Mouse (Mus musculus) forebrain, embryonic 14.5 days (tissue): ENCODE measurements around the gene Emg1. TPM values are rescaled to one million over a fixed set of nuclear protein-coding genes. Genes with fewer than 3 reads are reported as not detected.

Source experiments
- microRNA counts: library from miRNA; unstranded; fragments of <30 nt; microRNA quantifications from one replicate; lab custom pipeline; 2016
- microRNA-seq: library from miRNA; unstranded; fragments of <30 nt; microRNA quantifications from one replicate; pipeline ENCODE4, GENCODE M21; 2016
- polyA plus RNA-seq: library from polyadenylated mRNA; unstranded; fragments of >200 nt; fragmentation: Nextera tagmentation; extraction: Ambion mirVana; gene quantifications from 2 replicates; pipeline ENCODE4 v1.2.1, GENCODE M21; 2014

Gene Emg1
- polyA plus RNA-seq, 1 experiment from 2014 or later = 186 TPM

MicroRNA genes within 50 kb of the gene (microRNA counts, 519-probe panel; counts per million panel counts)
- not detected for microRNA mmu-miR-141 (lab: Ali Mortazavi, UCI)
- not detected for microRNA mmu-miR-200c (lab: Ali Mortazavi, UCI)

Small RNAs within 50 kb of the gene (microRNA-seq; reads per million reads assigned to microRNA genes)
- gene Mir141 (15.8 reads per million, percentile 37 among the genes with 10 or more reads in this experiment), gene Mir200c (80.2 reads per million, percentile 54 among the genes with 10 or more reads in this experiment)

Other genes starting within 250 kb of the Emg1 start
- 34.1 and 48.7 TPM in 2 replicates for gene Clstn3, start 247.4 kb downstream of the Emg1 start, polyA plus RNA-seq
- 0.17 and 0.27 TPM in 2 replicates for gene C1rl, start 219.1 kb downstream of the Emg1 start, polyA plus RNA-seq
- gene C1ra, start 199.8 kb downstream of the Emg1 start, polyA plus RNA-seq = 0.19 and 0.24 TPM in 2 replicates
- gene C1s1, start 169.8 kb downstream of the Emg1 start, polyA plus RNA-seq = 0.39 and 0.70 TPM in 2 replicates
- gene C1rb, start 141.9 kb downstream of the Emg1 start, polyA plus RNA-seq = not detected in 2 replicates
- gene C1s2, start 76.1 kb downstream of the Emg1 start, polyA plus RNA-seq = 0.10 TPM in 1 of 2 replicates, not detected in the other
- 33.4 and 38.7 TPM in 2 replicates for gene Lpcat3, start 49.2 kb downstream of the Emg1 start, polyA plus RNA-seq
- 237 and 245 TPM in 2 replicates for gene Phb2, start 158 bp upstream of the Emg1 start, polyA plus RNA-seq
- 4.7 TPM in 2 replicates for gene Ptpn6, start 26.5 kb upstream of the Emg1 start, polyA plus RNA-seq
- gene Grcc10, start 29.2 kb upstream of the Emg1 start, polyA plus RNA-seq = 722 and 848 TPM in 2 replicates
- gene Gm45234, start 43.8 kb upstream of the Emg1 start, polyA plus RNA-seq = not detected in 2 replicates
- 12.2 and 16.6 TPM in 2 replicates for gene Atn1, start 44.3 kb upstream of the Emg1 start, polyA plus RNA-seq
- 34.6 and 49.5 TPM in 2 replicates for gene Eno2, start 57.5 kb upstream of the Emg1 start, polyA plus RNA-seq
- gene Lrrc23, start 67.5 kb upstream of the Emg1 start, polyA plus RNA-seq = 3.4 and 3.5 TPM in 2 replicates
- gene Spsb2, start 96.5 kb upstream of the Emg1 start, polyA plus RNA-seq = 4.7 and 5.3 TPM in 2 replicates
- gene Tpi1, start 102.1 kb upstream of the Emg1 start, polyA plus RNA-seq = 417 and 461 TPM in 2 replicates
- gene Usp5, start 117.3 kb upstream of the Emg1 start, polyA plus RNA-seq = 154 and 174 TPM in 2 replicates
- 107 and 139 TPM in 2 replicates for gene Cdca3, start 117.4 kb upstream of the Emg1 start, polyA plus RNA-seq
- 0.54 and 0.89 TPM in 2 replicates for gene Gnb3, start 128.1 kb upstream of the Emg1 start, polyA plus RNA-seq
- gene P3h3, start 145.6 kb upstream of the Emg1 start, polyA plus RNA-seq = 6.2 and 10.1 TPM in 2 replicates
- 11.0 and 13.0 TPM in 2 replicates for gene Gpr162, start 151.8 kb upstream of the Emg1 start, polyA plus RNA-seq
- gene Cd4, start 176.0 kb upstream of the Emg1 start, polyA plus RNA-seq = 0.29 and 0.38 TPM in 2 replicates
- 1.2 and 2.7 TPM in 2 replicates for gene Lag3, start 199.5 kb upstream of the Emg1 start, polyA plus RNA-seq
- 479 and 481 TPM in 2 replicates for gene Ptms, start 207.9 kb upstream of the Emg1 start, polyA plus RNA-seq
- gene Mlf2, start 219.2 kb upstream of the Emg1 start, polyA plus RNA-seq = 470 and 520 TPM in 2 replicates